Mouse (Mus musculus) large intestine, adult 2 months (tissue): Measurements from ENCODE around the gene Ptprcap. TPM values are rescaled to one million over a fixed set of nuclear protein-coding genes. Genes with fewer than 3 reads are reported as not detected.
A peak's percentile ranks its signal among the peaks of the same experiment; 100 is the strongest.
"Not testable (repeated sequence)": the region's sequence is repeated elsewhere in the genome, so short reads cannot be mapped to it uniquely, and the experiment has no call there.

Experiments used
- DNase-seq: peaks from one replicate; pipeline ENCODE4 v3.0.0-alpha.2; 2012; ENCODE audit warnings: low read depth, low spot score
- WGBS: fragments of 180-500 bp; shearing (Covaris S2); methylation state at CpG from one replicate; pipeline ENCODE4 v1.1.7; 2018; 5-methylcytosine and 5-hydroxymethylcytosine counted together
- polyA plus RNA-seq: library from polyadenylated mRNA; depleted of rRNA; stranded (reverse); fragments of >200 nt; gene quantifications from 2 replicates; pipeline ENCODE4 v1.2.3, GENCODE M21; 2012; rRNA removed

Ptprcap gene
- 56.3 and 62.6 TPM in 2 replicates for polyA plus RNA-seq

DNA sequence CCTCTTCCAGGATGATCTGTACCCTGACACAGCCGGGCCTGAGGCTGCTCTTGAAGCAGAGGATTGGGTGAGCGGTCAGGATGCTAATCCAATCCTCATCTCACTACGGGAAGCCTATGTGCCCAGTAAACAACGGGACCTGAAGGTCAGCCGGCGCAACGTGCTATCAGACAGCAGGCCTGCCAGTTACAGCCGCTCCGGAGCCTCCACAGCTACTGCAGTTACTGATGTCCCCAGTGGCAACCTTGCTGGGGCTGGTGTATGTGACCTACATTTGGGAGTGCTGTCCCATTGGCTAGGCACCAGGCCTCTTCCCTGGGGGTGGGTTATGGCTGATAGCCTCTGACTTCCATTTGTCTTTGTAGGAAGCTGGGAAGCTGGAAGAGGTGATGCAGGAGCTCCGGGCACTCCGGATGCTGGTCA, at the start of gene Ptprcap:
Ptprcap (plus strand) TSS at position 373 of the 423 bp plus-strand sequence.
- DNase-seq = no peak
- WGBS = 75% methylated on average over 11 of the region's 11 CpGs

DNA sequence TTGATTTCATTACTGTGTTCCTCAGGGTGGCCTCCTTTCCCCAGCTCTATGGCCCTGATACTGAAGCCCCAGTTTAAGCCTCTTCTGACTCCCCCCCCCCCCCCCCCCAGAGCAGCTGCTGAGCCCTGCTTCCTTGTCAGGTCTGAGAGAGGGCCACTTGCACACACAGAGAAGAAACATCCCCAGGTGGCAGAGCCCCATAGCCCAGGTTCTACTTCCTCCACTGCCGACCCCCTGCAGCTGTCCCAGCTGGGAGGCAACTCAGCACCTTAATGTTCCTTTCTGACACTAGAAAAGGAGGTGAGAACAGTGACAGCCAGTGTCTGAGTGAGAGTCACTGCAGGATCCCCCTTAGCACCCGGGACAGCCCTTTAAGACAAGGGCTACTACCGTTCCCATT, 49.6 kb upstream of the Ptprcap start:
- 82% methylated on average over 3 of the region's 3 CpGs for WGBS
- no peak for DNase-seq

DNA sequence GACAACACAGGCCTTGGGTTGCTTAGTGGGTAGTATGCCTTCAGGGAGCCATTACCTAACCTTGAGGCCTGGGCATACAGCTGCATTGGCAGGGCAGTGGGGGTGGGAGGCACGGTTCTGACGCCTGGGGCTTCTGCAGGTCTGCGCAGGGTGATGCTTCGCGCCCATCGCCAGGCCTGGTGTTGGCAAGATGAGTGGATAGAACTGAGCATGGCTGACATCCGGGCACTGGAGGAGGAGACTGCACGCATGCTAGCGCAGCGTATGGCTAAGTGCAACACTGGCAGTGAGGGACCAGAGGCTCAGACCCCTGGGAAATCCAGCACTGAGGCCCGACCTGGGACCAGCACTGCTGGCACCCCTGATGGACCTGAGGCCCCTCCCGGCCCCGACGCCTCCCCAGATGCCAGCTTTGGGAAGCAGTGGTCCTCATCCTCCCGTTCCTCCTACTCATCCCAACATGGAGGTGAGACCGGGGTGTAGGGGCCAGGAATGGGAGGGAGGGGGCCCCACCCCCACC, 48.7 kb upstream of the Ptprcap start:
- WGBS = 94% methylated on average over 16 of the region's 16 CpGs
- DNase-seq = no peak

DNA sequence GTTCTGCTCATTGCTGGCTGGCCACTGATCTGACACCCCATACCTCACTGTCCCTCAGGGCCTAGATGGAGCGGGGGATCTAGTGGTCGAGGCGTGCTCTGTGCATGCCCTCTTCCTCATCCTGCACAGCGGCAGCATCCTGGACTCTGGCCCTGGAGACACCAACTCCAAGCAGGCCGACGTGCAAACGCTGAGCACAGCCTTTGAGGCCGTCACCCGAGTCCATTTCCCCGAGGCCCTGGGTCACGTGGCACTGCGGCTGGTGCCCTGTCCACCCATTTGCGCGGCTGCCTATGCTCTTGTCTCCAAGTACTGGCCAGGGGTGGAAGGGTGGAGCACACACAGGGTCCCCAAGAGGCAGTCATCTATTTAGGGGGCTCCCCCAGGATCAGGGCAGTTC, 46.8 kb upstream of the Ptprcap start:
- no peak for DNase-seq
- WGBS = 93% methylated on average over 14 of the region's 14 CpGs

DNA sequence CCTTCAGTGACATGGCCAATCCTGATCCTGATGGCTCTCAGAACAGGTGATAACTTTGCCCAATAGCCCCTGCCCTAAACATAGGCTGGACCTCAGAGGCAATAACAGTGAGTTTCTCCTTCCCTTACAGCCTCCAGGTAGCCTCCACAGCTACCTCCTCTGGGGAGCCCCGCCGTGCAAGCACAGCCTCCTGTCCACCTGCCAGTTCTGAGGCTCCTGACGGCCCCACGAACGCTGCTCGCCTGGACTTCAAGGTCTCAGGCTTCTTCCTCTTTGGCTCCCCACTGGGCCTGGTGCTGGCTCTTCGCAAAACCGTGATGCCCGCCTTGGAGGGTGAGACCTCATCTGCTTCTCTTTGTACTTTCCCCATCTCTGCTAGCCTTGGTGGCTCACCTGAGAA, 44.9 kb upstream of the Ptprcap start:
- WGBS = 85% methylated on average over 9 of the region's 9 CpGs

DNA sequence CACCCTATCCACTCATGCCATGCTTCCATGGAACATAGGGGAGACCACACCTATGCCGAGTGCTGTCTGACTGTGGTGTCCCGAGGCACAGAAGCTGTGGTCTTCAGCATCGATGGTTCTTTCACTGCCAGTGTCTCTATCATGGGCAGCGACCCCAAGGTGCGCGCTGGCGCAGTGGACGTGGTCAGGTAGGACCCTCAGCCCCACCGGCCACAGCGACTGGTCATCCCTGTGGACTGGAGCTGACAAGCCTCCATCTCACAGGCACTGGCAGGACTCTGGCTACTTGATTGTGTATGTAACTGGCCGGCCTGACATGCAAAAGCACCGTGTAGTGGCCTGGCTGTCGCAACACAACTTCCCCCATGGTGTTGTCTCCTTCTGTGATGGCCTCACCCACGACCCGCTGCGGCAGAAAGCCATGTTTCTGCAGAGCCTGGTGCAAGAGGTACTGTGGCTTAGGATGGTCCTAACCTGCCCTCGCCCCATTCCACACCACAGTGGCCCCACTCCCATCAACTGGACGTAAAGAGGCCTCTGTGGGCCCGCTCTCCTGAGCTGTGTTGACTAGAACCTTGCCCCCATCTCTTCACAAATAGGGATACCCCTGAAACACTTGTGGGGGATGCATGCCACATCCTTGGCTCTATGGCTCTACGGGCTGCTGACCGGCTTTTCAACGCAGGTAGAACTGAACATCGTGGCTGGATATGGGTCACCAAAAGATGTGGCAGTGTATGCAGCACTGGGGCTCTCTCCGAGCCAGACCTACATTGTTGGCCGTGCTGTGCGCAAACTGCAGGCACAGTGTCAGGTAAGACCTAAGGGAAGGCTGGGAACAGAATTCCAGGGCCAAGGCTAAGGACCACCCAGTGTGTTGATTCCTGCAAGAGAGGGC, 41.1 kb upstream of the Ptprcap start:
- DNase-seq = no peak
- WGBS = 92% methylated on average over 26 of the region's 26 CpGs

More for the DNA sequence above, 44.9 kb upstream of the Ptprcap start:
- no peak for DNase-seq

DNA sequence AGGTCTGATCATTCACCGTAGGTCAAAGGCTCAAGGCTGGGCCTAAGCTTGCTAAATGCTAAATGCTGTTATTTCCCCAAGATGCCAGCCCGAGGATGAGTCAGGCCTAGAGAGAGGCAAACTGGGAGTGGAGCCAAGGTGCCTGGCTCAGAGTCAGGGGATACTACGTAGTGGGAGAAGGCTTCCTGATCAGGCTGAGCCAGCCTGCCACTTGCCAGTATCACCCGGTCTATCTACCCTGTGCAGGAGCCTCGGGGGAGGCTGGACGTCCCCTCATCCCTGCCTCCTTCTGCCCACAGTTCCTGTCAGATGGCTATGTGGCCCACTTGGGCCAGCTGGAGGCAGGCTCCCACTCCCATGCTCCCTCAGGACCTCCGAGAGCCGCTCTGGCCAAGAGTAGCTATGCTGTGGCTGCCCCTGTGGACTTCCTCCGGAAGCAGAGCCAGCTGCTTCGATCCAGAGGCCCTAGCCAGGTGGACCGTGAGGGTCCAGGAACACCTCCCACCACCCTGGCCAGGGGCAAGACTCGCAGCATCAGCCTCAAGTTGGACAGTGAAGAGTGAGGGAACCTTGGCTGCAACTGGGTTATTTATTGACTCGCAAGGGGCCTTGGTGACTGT, 40.1 kb upstream of the Ptprcap start:
- no peak for DNase-seq
- WGBS = 14% methylated on average over 13 of the region's 13 CpGs

DNA sequence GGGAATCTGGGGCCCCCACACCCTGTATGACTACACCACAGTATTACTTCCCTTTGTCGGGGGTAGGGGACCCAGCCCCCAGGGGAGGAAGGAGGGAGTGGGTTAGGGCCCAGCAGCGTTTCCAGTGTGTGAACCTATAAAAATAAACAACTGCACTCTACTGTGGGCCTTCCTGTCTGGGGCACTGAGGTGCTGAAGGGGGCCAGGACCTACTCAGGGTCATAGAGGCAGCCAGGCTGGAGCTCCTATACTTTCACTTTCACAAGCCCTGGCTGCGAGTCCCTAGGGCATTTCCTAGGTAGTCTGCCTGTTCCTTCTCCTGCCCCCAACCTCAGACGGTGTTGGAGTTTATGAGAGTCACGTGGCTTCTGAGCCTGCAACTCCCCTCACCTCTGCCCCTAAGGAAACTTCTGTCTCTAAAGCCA, 39.6 kb upstream of the Ptprcap start:
- DNase-seq = no peak
- 5% methylated on average over 5 of the region's 5 CpGs for WGBS

DNA sequence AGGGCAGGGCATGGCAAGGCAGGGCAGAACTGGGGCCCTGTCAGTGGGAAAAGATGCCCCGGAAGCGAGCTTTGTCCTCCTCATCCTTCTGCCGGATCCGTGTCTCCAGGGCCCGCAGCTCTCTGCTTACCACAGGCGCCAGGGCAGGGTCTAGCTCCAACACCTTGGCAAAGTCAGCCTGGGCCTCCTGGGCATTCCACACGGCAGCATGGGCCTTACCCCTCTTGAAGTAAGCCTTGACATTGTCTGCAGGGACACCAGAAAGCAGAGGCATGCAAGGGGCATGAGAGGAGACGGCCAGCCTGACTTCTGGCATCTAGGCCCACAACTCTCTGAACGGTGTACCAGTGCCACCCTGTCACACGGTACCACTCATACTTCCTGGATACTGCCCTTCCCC, 38.9 kb upstream of the Ptprcap start:
- no peak for DNase-seq
- WGBS = 55% methylated on average over 10 of the region's 10 CpGs

DNA sequence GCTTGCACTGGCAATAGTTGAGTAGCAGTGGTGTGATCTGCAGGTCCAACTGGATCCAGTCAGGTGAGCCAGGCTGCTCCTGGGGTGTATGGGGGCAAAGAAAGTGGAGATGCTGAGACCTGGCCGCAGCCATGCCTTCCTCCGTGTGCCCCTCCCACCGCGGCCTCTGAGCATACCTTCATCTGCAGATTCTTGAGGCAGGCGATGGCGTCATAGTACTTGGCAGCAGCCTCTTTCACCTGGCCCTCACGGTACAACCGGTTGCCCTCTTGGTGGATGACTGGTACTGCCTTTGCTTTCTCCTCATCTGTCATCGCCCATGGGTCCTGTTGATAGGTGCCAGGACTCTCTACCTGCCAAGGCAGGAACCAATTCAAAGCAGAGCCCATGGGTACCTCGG, 38.3 kb upstream of the Ptprcap start:
- 94% methylated on average over 10 of the region's 10 CpGs for WGBS
- no peak for DNase-seq

DNA sequence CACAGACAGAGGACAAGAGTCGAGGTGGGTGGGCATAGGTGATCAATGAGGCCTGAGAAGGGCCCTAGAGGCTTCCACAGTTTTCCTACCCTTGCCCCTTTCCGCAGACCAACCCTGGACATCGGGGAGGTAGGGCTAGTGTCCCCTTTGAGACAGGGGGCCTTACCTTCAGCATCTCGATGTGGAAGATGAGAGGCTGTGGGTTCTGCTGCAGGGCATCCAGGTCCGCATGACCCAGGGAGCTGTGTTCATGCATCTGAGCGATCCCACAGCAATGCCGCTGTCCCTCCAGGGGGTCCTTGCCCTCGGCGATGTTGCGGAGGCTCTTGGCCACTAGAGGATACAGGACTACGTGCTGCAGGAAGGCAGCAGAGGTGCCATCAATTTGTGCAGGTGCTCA, 37.6 kb upstream of the Ptprcap start:
- WGBS = 86% methylated on average over 11 of the region's 11 CpGs
- DNase-seq = no peak

DNA sequence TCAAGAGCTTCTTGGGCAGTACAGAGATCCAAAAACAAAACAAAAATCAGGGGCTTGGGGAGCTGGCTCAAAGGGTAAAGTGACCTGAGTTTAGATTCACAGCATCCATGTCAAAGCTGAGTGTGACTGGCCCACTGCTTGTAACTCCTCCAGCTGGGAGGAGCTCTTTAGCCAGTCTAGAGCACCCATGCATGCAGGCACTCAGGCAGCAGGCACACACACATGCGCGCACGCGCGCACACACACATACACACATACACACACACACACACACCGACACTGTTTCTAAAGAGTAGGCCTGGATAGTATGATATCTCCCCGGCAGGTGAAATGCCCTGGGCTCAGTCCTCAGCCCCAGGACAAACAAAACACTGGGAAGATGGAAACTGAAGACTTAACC, 36.4 kb upstream of the Ptprcap start:
- WGBS = 95% methylated on average over 7 of the region's 7 CpGs
- DNase-seq = no peak

DNA sequence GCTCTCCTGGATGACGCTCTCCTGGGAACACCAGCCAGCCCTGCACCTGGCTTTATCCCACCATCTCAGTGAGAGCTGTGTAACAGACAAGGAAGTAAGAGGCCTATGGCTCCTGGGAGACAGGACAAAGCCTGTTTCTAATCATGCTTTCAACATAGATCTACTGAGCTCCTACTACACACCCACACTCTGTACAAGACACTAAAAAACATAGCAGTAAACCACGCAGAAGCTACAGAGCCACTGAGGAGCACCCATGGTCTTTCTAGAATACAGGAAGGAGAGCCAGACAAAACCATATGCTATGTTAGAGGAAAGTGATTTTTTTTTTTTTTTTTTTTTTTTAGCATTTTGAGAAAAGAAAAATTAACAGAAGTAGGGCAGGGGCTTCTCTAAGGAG, 35.1 kb upstream of the Ptprcap start:
- 91% methylated on average over 2 of the region's 2 CpGs for WGBS
- no peak for DNase-seq

DNA sequence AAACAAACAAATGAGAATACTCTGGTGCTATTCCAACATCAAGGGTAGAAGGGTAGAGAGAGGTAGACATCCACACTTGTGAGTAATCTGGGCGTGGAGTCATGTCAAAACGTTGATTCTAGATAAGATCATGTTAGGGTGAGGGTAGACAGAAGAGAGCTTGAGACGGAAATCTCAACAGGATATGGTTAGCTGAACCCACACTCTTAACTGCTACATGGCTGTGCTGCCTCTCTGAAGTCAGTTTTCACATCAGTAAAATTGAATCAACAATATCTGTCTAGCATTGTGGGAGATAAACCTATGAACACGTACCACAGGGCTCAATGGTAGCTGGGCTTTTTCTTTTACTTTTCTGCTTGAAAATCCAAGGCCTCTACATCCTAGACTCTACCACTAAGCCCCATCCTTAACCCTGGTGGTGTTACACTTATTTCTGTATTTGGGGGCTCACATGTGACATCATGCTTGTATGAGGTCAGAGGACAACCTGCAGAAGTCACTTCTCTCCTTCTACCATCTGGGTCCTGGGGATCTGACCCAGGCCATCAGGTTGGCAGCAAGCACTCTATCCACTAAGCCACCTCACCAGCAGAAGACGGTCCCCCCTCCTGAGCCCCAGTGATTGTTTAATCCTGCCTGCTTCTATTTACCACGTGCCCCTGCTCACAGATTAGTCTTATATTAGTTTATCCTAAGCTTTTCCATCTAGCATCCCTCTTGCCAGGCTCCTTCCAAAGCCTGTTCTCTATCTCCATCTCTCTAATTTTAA, 33.5 kb upstream of the Ptprcap start:
- no peak for DNase-seq
- 76% methylated on average over 6 of the region's 6 CpGs for WGBS

DNA sequence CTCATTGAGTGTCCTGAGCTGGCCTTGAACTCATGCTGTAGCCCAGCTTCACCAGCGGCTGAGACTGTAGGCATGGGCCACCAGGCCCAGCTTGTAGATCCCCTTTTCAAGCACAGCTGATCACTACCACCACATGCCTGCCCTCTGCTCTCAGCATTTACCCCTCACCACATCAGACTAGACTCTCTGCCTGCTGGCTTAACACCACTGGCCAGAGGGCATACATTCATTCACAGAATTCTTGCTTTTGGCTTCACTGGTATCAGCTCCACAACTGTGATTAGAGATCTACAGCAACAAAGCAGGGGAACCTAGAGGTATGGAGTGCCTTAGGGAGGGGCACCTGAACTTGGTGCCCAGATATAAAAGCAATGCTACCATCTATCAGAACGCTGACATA, 32.9 kb upstream of the Ptprcap start:
- WGBS = 90% methylated on average over 2 of the region's 2 CpGs

DNA sequence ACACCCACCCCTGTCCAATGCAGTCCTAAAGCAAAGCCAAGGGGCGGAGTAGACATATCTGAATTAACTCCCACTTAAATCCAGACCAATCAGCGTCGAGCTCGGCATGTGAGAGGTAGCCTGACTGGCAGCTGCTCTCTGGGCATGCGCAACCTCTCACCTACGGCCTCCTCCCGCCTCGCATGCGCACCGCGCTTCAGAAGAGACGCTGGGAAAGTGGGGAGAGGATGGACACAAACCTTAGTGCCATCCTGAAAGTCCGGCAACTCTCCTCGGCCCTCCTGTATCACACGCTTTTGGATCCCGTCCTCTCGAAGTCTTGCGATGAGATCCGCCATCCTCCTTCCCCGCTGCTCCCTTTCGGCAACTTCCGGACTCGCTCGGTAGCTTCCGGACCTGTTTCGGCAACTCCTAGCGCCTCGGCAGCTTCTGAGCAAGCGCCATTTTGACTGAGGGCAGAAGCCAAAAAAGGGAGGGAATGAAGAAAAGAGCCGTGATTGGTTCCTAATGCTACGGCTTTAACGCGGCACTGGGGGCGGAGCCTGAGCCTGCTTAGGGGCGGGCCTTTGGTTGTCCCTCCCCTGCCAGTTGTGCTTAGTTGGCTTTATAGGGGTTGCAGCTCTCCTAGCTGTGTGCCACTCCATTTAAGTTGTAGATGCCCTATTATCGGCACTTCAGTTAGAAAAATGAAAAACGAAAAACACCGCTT, 32.2 kb upstream of the Ptprcap start:
- 2% methylated on average over 38 of the region's 38 CpGs for WGBS
- DNase-seq = peak; percentile 99

More for the DNA sequence above, 32.9 kb upstream of the Ptprcap start:
- no peak for DNase-seq

DNA sequence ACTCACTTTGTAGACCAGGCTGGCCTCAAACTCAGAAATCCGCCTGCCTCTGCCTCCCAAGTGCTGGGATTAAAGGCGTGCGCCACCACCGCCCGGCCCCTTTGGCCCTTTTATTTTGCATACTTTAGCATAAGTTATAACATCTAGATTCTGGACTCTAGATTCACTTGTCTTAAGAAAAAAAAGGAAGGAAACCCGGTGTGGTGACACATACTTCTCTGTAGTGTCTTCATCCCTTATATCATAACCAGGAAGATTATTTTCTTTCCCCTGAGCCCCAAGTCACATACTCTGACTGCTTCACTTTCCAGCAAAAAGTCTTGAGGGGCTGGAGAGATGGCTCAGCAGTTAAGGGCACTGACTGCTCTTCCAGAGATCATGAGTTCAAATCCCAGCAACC, 31.5 kb upstream of the Ptprcap start:
- 42% methylated on average over 6 of the region's 6 CpGs for WGBS
- not testable (repeated sequence) for DNase-seq

DNA sequence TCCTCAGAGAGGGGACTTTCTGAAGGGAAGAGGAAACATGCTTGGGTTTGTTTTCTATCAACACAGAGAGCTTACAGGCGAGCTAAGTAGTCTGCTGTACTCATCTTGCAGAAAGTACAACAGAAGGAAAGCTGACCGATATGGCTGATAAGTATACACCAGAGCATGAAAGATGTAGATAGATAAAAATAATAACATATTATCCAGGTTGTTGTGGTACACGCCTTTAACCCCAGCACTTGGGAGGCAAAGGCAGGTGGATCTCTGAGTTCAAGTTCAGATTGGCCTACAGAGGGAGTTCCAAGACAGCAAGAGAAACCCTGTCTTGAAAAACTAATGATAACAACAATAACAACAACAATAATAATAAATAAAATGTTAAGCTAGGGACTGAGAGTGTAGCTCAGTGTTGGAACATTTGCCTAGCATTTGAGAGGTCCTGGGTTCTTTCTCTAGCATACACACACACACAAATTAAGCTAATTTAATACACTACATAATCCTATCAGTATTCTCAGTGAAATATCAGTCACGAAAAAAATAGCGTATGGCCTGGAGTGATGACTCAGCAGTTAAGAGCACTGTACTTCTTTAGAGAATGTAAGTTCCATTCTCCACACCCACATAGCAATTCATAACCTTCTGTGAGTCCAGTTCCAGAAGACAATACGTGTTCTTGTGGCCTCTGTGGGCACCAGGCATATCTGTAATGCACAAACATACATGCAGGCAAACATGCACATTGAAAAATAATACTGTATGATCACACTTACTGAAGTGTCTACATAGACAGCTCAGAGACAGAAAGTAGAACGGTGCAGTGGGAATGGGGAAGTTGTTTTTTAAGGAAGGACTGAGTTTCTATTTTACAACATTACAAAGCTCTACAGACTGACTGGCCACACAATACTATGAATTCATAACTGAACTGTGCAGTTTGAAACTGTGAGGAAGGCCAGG, 30.7 kb upstream of the Ptprcap start:
- WGBS = 67% methylated on average over 7 of the region's 7 CpGs
- no peak for DNase-seq
